Mouse (Mus musculus) urinary bladder, postnatal 10 days (tissue): Measurements from ENCODE around the gene Sfrp5.

ENCODE experiments used
- DNase-seq: peaks from one replicate; pipeline ENCODE4 v3.0.0; 2022; ENCODE audit warnings: low spot score

Gene Sfrp5

DNA sequence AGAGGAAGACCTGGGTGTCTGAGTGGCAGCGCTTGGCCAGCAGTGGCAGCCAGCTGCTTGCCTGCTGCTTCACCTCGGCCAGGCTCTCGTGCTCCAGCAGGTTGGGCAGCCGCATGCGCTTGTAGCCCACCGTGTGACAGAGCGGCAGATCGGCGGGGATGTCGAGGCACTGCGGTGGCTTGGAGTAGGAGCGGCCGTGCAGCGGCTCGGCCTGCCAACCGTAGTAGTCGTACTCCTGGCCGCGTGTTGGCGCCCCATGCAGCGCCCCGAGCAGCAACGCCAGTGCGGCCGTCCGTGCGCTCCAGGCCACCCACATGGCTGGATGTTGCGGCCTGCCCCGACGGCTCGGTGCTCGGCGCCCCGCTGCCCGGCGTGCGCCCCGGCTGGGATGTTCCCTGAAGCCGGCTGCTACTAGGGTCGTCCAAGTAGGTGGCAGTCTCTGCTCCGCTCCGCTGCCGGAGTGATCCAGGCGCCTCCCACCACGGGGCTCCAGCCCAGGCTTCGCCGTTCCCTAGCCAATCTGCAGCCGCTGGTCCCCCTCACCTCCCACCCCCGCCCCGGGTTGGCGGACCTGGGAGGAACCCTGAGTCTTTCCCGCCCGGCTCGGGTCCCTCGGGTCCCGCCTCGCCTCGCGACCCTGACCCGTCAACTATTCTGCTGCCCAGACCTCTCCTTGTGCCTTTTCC, at the start of gene Sfrp5:
Gene Sfrp5 (minus strand): TSS at position 557 of the 686 bp plus-strand sequence.
- no peak for DNase-seq

DNA sequence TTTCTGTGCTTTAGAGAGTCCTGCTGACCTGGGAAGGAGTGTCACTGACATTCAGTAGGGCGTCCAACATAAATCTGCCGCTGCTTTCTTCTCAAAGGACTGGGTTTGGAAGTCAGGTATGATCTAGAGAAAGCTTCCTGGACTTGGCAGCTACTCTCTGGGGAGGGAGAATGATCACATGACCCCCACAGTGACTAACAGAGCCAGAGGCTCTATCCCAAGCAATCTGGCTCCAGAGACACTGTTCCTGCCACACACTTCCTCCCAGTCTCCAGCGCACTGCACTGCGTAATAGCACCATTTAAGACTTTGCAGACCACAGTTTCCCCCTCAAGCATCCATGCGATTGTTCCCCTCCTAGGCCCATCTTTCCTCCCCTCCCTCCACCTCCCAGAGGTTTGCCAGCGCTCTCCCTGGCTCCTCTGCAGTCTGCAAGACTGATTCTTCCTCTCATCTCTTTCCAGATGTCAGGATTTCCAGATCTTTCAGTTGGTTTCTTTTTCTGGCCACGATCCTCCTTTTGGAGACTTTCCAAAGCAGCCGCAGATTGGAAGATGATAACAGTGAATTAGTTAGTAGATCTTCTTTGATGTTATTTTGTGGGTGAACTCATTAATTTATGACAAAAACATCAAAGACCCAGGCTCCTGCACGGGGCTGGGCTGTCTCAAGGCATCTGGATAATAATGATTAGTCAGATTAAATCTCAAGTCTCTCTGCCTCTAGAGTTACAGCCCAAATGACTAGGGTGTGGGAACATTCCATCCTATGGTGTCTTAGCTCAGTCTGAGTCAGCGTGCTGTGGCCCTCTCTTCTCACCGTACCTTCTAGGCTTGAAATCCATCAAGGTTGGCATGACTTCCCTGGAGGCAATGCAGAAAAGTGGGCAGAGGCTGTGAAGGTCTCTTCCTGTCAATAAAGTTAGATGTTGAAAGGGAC, 48.2 kb upstream of the Sfrp5 start:
- no peak for DNase-seq

DNA sequence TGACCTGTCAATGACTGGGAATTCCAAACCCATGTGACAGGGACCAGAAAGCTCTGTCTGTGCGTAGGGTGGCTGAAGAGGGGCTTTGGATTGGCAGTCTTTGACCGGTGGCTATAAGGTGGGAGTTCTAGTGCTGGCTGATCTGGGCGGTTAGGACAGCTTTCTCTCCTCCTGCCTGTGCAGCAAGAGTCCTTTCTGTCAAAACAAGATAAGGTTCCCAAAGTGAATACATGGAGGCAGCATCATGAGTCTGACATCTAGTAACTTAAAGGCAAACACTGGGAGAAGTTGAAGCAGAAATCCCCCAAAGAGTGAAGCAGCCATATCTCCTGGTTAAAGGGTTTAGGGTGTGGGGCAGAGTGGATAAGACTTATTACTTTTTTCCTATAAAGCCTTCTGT, 45.5 kb upstream of the Sfrp5 start, which contains the start of gene Golga7b:
Gene Golga7b (plus strand): TSS at position 56 of the 400 bp plus-strand sequence.
- DNase-seq, result no peak

DNA sequence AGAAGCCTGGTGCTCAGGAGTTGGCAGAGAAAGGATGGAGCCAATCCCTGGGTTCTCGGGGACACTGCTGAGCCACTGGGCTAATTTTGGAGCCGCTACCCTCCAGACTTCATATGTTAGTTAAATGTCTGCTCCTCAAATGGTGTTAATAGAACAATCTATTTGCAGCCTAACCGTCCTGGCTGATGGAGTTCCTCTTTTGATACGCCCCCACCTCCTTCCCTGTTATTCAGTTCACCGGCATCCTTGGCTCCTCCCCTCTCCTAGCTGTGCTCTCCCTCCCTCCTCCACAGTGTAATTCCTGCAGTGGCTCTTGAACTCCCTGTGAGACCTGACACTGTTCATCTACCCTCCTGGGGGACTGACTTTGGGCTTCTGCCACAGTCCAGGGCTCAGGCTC, 44.6 kb upstream of the Sfrp5 start:
- no peak for DNase-seq

DNA sequence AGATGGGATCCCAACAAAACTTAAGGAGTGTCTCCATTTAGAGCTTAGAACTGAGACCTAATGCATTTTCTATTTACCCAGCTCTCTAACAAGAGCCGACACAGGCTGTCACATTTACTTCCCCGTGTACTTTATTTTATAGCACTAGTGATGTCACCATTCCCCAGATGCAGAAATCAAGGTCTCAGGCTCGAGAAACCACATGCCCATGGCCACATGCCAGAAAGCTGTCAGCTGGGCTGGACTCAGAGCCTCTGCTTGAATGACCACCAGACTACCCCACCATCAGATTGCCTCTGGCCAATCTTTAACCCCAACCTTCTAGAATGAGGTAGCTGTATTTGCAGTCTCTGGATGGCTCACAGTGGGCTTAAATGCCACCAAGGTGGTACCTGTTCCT, 41.3 kb upstream of the Sfrp5 start:
- DNase-seq, result no peak

DNA sequence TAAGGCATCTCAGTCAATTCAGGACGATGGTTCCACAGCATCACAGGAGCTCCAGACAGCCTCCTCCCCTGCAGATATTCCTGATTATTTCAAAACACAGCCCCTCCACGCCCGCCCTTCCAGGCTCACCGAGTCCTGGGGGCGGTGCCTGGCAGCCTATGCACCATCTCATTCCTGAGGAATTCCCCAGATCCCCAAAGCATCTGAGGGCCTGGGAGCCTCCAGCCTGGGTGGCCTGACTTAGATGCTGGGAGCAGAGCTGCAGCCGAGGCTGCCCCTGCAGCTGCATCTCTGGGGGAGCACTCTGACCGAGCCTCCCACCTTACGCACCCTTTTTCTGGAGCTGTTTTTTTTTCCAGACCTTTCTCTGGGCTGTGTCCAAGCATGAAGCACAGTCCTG, 38.8 kb upstream of the Sfrp5 start:
- DNase-seq, result no peak

DNA sequence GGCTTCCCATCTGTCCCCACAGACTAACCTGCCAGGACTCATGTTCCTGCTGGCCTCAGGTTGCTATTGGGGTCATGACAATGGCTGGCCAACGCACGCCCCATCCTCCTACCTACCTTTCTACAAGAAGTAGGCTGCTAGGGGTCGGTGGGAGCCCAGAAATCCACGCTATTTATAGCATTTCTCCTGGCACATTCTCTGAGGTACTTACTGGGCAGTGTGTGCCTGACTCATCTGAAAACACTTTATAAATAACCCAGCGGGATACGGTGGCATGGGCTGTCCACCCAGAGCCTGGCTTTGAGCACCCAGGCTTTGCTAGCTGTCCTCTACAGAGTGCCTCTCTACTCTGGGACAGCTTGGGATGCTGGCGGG, 36.3 kb upstream of the Sfrp5 start:
- no peak for DNase-seq

DNA sequence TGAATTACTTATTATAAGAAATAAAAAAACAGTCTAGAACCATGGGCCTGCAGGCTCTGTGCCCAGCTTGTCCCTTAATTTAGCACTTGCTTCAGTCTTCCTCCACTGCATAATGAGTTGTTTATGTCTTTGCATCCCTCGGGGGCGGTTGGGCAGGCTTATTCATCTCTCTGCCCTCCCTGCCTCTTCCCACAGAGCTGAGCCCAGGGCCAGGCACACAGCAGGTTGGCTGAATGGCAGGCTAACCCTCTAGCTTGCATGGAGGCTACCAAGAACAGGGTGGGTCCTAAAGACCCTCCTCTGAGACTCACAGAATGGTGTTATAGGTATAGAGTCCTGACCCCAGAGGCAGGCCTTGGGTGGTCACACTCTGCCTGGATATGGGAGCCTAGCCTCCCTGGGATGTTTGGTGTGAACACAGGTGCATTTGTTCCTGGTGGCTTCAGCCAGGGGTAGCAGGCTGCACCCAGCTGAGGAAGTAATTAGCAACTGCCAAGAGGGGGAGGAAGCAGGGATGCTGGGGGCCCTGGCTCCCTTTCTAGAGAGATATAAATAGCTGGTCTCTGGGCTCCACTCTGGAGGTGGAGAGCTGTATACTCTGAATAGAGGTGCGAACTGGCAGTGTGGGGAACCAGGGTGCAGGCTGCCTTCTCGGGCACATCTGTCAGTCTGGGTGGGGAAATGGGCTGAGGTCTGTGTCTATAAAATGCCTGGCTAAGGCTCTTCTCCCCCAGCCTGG, 35.7 kb upstream of the Sfrp5 start:
- no peak for DNase-seq

DNA sequence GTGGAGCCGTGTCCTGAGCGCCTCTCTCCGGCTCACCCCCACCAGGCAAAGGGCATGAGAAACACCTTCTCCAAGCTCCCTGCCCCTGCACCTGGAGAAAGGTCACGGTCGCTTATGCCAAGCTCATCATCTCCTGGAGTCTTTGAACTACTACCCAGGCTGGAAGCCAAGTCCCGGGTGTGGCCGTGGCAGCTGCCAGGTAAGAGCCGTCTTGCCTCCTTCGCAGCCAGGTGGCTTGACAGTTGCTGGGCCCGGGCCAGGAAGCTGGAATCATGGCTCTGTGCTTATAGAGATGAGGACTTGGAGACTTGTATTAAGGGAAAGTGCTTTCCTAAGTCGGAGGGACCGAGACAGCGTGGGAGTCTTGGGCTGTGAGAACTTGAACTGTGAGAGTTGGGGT, 28.9 kb upstream of the Sfrp5 start:
- no peak for DNase-seq

DNA sequence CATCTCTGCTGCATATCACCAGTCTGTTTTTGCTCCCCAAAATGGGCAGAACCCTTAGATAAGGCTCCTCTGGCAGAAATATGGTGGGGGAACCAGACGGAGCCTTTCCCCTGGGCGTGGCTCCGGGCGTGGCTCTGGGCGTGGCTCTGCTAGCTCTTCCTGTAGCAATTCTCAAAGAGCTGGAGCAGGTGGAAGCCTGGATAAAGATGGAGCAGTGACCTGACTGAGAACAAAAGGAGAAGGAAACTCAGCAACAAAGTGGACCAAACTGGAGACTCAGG, 28.2 kb upstream of the Sfrp5 start:
- no peak for DNase-seq

DNA sequence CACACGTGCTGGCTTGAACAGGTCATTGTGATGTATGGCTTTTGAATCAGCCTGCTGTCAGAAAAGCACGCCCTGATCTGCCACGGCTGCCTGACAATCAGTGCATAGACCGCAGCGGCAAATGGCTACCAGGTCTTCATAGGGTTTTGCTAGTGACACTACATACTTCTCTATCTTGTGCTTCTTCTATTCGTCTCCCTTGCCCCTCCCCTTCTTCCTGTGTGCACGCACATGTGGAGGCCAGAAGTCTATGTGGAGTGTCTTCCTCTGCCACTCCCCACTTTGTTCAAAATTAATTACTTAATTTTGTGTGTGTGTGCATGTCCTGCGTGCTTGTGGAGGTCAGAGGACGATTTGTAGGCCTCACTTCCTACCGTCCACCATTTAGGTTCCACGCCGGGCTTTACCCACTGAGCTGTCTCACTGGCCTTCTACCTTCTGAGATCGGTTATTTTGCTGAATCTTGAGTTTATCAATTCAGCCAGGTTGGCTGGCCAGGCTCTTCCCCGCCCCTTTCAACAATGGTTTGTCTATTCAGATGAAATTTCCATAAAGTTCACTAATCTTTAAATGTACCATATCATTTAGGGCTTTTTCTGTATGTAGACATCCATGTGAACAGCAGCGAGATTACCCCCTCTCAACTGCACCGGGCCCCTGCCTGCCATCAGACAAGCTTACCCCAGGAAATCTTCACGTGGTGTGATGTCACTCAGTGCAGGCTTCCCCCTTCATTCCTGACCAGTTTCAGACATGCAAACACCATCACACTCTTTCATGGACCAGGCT, 27.6 kb upstream of the Sfrp5 start:
- no peak for DNase-seq

DNA sequence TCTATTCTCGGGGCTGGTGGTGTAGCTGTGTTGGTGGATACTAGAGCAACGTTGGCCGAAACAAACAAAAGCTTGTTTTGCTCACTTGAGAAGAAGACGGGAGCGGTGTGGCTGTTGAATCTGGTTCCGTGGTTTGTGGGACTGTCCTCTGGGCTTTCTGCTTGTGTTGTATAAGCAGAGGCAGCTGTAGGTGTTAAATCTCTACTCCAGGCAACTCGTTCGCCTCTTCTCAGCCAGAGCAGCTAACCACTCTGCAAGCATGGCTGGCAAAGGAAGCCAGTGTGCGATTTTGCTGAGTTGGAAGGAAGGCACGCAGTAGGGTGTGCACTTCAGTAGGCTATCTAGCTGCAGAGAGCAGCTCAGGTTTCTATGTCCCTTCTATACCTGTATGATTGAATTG, 24.4 kb upstream of the Sfrp5 start:
- DNase-seq, result no peak

DNA sequence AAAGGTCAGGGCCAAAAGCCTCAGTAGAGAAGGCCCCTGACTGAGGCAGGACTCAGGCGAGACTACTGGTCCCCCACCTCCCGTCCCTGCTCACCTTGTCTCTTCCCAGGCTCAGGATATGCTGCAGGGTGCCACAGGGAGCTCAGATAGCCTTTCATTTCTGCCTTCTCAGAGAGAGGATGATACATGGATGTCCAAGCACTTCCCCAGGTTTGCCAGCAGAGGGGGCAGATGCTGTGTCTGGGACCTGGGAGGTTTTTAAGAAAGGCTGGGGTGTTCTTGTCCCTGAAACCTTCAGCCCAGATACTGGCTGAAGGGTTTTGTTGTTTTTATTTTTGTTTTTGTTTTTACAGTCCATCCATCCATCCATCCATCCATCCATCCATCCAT, 15.3 kb upstream of the Sfrp5 start:
- no peak for DNase-seq

DNA sequence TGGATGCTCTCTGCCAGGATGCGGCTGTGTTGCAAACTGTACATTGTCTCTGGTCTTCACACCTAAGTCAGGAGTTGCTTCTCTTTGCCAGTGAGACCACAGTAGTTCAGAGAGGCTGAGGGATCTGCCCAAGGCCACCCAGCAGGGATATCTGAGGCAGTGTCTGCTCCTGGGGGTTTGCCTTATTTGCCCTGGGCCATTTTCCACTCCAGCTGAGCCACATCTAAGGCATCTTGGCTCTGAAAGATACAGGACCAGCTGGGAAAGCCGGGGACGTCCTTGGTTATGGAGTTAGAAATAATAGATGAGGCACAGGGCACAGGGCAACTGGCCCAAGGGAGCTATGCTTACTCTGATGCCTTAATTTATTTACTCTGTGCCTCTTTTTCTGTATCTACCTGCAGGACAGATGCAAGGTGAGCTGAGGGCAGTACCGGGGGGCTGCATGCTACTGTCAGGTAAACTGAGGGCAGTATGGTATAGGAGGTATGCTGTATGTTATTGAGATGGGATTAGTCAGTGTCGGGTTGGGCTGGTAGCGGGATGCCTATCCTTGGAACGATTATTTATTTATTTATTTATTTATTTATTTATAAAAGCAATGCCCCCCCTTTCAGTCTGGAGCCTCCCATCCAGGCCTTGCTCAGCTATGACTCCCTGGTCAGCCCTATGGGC, 14.8 kb upstream of the Sfrp5 start:
- no peak for DNase-seq

DNA sequence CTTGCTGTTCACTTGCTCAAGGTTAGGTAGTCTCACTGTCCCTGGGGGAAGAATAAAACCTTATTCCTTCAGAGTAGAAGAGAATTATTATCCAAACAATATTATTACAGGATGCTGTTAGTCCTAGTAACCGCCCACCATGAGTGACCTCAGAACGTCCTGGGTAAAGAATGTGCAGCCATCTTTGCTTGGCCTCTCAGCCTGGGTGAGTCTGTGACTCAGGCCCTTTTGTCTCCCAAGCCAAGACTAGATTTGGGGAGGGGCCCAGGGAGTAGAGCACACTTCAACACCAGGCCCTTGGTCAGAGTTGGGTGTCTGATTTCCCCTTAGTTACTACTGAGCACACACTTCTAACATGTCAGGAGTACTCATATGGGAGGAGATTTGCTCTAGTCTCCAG, 12.5 kb upstream of the Sfrp5 start:
- DNase-seq, result no peak

DNA sequence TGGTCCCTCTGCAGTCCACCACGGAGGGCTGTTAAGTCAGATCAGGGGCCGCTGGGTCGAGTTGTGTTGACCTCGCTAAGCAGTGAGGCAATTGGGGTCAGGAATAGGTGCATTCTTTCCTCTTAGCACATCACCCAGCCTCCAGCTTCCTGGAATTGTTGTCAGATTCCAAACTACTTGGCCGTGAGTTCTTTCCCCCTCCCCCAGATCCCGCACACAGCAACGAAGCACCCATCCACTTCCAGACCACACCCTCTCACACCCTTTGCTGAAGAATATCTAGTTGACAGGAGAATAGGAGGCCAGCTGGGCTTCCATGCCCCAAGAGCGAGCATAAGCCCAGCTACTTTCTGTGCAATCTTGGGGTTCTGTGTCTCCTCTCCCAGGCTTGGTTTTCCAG, 9.9 kb upstream of the Sfrp5 start:
- DNase-seq, result no peak

DNA sequence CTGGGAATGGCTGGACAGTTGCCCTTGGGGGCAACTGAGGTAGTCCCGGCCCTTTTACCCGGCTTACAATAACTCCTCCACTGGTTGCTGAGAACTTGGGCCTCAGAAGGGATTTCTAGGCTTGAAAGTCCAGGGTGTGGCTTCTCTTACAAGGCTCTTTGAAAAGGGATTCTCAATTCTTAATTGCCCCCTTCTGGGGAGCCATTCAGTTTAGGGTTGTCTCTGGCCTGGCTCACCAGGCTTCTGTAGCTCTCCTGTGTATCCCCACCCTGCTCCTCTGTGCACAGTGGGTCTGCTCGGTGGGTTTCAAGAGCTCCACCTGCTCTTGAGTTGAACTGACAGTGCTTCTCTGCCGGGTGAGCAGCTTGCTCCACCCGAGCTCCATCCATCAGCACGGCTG, 7.9 kb upstream of the Sfrp5 start:
- no peak for DNase-seq

DNA sequence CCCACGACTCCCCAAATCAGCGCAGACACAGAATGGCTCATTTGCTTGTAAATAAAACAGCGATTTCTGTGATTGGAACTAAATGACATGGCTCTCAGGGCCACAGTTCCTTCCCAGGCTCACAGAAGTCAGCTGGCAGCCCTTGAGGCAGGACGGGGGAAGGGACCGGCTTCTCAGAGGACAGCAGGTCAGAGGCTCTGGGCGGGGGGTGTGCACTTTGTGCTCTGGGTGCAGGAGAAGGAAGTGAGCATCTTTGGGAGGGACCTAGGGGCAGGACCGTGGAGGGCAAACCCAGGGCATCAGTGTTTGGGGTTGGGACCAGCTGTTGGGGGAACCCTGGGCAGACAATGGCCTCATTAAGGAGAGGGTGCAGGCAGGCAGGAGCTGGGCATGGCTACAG, 7.4 kb upstream of the Sfrp5 start:
- no peak for DNase-seq

DNA sequence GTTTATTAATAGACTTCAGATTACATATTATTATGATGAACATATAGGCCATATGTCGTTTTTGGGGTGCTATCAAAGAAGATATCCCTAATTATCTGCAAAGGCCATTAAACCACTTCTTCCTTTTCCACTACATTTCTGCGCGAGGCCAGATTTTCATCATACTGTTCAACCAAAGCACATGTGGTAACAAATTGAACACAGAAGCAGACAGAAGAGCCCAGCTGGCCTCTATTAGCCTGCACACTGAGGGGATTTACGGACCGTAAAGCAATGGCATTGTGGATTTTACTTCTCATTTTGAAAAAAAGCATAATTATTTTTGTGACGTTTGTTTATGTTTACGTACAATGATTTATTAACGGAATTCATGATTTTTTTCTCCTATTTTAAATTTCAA, 3.1 kb upstream of the Sfrp5 start:
- no peak for DNase-seq

DNA sequence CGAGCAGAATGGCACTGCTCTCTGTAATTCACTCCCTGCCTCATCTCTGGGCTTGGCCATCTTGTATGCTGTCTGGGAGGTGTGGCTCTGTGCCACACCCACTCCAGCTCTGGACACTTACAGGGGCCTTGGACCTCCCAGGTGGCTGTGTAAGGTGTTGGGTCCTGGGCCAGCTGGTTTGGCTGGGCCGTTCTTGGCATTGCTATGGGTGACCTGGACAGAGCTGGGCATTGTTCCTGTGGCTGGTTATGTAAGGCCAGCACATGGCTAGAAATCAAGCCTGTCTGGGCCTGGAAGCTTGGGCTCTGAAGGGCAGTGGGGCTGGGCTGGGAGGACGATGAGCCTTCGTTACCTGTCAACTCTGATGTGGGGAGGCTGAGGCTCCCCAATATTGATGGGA, 2.3 kb upstream of the Sfrp5 start:
- no peak for DNase-seq

DNA sequence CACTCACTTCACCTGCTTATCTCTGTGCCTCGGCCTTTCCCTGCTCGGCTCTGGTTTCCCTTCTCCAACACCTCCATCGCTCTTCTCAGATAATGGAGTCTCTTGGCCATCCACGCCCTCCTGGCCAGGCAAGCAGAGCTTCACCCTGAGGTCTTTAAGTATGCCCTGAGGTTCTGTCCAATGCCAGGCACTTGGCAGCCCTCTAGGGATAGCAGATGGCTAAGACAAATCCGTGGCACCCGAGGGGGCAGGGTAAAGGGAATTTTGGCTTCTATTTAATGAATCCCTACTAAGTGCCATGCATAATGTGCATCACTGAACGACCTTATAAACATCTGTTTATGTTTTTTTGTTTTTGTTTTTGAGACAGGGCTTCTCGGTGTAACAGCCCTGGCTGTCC, 415 bp upstream of the Sfrp5 start:
- DNase-seq, result no peak

DNA sequence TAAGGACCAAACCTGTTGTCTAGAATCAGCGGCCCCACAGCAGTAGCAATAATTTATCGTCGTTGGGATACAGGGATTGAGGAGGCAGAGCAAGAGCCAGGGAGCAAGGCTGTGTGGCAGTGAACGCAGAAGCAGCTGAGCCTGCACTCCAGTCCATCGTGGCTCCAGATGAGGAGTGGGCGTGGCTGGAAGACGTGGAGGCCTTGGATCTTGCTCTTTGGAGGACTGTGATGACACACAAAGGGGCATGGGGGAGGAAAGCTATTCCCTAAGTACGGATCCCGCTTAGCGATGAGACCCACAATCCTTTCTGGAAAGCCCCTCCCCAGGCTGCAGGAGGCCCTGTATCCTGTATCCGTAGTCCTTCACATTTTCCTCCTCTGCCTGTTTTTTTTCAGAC, 4.0 kb downstream of the Sfrp5 start:
- DNase-seq, result no peak
